Mouse (Mus musculus) G1E-ER4 (cell line): ENCODE measurements around the gene Cmtm6. TPM values are rescaled to one million over a fixed set of nuclear protein-coding genes. Genes with fewer than 3 reads are reported as not detected.

Experiments
- GATA1 ChIP-seq: IDR thresholded peaks from one replicate; pipeline ENCODE4 v1.8.0; 2012; ENCODE audit warnings: low read length, inconsistent platforms
- polyA plus RNA-seq: library from polyadenylated mRNA; stranded (reverse); fragments of >175 nt; gene quantifications from 2 replicates; pipeline ENCODE4 v1.2.3, GENCODE M21; 2012

Gene Cmtm6
- polyA plus RNA-seq, 1 experiment: 14.9 TPM

- TF ChIP-seq GATA1: no peak
These were observed 27.4 kb downstream of the Cmtm6 start for GRCm38 (mm10) chr9:114758272-114758671.

DNA sequence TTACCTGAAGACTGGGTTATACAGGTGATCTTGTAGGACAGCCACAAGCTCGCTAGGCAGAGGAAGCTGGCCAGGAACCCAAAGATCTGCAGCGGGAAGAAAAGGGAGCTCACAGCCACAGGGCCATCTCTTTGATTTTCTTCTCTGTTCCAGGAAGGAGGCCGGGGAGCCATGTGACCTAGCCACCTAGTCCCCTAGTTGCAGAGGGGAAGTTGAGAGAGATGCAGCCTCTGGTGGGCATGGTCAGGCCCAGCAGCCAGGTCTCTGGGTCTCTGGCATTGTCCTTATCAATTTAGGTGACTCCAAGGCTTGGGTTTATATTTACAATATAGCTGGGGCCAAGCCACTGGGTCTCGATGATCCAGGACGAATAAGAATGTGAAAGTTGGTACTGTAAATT is 27.9 kb downstream of the Cmtm6 start:
- TF ChIP-seq GATA1: no peak

DNA sequence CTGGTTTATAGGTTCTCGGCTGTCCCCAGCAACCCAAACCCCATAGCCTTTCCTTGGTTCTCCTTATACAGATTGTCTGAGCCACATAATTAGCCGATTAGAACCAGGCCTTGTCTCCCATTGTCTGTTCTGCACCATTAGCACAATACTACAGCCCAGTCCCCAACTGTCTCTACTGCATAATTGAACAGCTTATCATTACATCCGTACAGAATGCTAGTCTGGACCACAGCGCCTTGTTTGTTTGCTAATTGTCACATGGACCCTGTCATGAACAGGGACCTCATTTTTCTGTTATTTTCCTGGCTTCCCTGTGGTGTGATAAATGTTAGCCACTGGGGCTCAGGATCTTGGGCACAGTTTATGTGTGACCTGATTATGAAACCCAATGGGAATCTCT is 29.0 kb downstream of the Cmtm6 start:
- TF ChIP-seq GATA1: no peak

- no peak for TF ChIP-seq GATA1
These were observed 29.4 kb downstream of the Cmtm6 start for GRCm38 (mm10) chr9:114760353-114760752.

DNA sequence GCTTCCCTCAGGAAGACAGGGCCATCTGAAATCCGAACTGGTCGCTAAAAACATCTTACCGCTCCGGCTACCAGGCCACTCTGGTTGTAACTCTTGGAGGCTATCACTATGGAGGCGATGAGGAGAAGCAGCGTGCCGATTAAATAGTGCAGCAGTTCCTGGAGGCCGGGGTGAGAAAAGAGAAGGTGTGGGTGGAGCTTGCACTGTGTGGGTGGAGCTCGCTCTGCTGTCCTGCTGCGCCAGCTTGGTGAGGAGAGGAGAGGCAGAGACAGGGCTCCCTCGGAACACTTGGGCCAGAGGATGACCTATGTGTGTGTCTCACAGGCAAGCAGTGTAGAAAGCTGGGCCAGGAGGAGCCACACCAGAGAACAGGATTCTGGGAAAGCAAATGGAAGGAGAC is 30.9 kb downstream of the Cmtm6 start:
- no peak for TF ChIP-seq GATA1

DNA sequence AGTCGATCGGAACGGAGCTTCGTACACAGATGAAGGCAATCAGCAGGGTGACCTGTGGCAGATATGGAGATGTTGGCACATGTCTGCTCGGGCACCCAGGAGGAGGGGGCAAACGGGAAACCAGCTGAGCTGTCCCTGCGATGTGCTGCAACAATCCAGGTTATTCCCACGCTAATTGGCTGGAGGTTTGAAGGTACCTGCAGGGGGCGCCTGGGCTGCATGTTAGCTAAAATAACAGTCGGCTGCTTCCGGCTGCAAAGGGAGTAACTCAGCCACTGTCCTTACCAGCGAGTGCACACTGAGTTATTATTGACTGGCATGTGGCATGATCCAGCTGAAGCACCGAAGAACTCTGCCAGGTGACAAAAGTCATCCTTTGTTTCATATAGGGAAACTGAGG is 32.4 kb downstream of the Cmtm6 start:
- TF ChIP-seq GATA1: no peak

- TF ChIP-seq GATA1: no peak
These were observed 36.1 kb downstream of the Cmtm6 start for GRCm38 (mm10) chr9:114767030-114767429.

DNA sequence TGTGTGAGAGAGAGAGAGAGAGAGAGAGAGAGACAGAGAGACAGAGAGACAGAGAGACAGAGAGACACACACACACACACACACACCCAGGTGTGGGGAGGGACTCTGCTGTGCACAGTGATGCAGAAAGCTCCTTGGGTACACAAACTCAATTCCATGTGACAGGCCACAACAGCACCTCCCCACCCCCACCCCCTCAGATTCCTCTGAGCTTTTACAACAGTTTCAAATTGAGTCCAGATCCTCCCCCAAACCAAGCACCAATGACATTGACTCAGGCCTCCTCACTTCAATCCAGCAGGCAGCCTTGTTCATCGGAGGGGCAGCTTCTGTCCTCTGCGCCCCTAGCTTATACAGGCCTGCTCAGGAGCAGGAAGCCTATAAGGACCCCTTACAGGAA is 36.6 kb downstream of the Cmtm6 start:
- TF ChIP-seq GATA1: no peak

DNA sequence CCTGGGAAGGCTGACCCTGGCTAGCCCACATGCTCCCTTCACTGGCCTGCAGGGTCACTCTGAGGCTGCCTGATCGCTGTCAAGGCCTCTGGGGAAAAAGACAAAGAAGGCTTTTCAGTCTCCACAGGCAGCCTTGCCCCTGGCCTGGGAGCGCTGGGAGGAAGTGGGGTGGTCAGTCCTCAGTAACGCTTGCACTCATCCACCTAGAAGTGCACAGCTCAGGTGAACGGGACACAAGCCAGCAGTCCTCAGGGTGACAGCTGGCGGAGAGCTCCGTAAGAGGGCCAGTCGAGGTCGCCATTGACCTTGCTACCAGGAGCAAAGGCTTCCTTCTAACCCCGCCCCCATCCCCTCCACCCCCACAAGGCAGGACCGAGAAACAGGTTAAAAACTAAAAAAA is 37.1 kb downstream of the Cmtm6 start:
- no peak for TF ChIP-seq GATA1

DNA sequence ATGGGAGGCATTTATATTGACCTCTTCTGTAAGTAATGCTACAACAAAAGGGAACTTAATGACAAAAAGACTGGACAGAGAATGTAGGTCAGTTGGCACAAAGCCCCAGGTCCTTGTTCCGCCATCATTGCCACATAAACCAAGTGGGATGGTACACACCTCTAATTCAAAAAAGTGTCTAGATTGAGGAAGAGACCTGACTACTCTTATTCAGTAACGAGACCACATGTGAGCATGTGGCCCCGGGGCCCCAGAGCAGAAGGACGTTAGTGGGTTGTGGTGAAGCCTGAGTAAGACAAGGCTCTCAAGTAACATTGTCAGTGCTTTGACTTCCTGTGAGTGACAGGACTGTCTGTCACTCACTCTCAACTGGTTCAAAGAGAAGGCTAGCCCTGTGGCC is 39.3 kb downstream of the Cmtm6 start:
- TF ChIP-seq GATA1: no peak

- no peak for TF ChIP-seq GATA1
These were observed 40.6 kb downstream of the Cmtm6 start for GRCm38 (mm10) chr9:114771565-114771964.

DNA sequence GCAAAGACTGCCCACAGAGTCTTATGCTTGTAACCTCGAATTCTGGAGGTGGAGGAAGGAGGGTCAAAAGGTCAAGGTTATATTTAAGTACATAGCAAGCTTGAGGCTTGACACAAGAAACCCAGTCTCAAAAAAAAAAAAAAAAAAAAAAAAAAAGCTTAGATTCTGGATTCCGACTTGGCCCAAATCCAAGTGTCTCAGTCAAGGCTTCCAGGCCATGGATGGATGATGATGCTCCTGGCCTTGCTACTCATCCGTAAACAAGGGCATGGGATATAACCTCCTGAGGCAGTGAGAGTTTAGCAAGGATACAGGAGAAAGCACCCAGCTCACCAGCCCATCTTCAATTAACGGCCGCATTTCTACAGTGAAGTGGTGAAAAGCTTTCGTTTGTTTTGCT is 43.7 kb downstream of the Cmtm6 start:
- no peak for TF ChIP-seq GATA1

DNA sequence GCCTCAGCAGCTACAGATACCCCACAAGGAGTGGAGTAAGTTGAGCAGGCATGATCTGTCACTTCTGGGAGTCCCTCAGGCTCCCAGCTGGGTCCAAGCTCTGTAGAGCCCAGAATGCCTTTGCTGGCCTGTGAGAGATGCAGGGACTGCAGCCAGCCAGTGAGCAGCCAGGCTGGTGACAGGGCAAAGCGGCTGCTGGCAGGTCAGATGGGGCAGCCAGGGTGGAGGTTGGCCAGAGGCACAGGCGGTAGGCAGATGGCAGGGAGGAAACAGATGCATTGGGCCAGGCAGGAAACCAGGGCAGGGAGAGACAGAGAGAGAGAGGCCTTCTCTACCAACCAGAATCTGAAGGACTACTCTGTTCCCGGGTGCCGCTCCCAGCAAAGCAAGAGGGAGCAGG is 44.4 kb downstream of the Cmtm6 start:
- TF ChIP-seq GATA1: no peak

- no peak for TF ChIP-seq GATA1
These were observed 45.4 kb downstream of the Cmtm6 start for GRCm38 (mm10) chr9:114776361-114776760.

DNA sequence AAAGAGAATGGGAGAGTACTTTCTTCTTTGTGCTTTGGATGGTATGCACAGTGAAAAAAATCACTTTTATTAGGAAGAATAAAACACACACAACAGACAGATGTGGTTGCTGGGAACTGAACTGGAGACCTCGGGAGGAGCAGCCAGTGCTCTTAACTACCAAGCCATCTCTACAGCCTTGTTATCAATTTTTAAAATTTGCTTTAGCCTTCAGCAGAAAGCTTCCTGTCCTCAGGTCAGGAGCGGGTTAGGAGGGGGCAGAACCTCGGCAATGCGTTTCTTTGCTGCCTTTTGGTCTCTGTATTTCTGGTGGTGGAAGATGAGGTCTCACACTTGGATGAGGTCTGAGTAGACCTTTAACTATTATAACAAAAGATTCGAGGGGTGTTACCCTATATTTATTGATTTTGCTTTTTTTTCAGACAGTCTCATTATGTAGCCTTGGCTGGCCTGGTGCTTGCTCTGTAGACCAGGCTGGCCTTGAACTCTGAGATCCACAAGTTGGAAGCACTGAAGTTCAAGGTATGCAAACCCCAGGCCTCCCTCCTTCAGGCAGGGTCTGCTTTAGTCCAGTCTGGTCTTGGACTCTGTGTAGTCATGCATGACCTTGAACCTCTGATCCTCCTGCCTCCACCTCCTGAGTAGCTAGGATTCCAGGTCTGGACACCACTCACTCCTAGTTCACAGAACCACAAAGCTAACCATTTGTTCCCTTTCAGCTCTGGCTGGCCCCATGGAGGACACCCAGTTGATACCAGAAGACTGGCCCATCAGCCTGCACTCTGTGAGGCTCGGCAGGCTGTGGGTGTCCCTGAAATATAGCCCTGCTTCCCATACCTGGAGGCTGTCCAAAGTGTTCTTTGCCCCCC is 46.5 kb downstream of the Cmtm6 start:
- no peak for TF ChIP-seq GATA1

DNA sequence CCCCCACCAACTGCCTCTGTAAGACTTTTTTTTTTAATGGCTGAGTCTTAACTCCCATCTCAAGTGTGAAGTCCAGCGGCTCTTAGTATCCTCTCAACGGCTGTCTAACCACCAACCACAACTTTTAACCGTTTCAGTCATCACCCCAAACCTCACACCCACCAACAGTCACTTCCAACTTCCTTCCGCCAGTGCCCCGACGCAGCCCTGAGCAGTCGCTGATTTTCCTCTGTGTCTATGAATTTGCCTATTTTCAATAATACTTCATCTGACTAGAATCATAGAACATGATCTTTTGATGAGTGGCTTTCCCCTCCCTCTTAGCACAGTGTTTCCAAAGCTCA is 47.1 kb downstream of the Cmtm6 start:
- TF ChIP-seq GATA1: no peak

GRCm38 (mm10) chr9:114778877-114779276 is 48.0 kb downstream of the Cmtm6 start:
- no peak for TF ChIP-seq GATA1
